ENCODE assay signal across 9 mouse cellular contexts in genomic region chr11:88293631-88294393, GRCm38 (mm10). TPM values are rescaled to one million over a fixed set of nuclear protein-coding genes. Genes with fewer than 3 reads are reported as not detected.
DNase-seq lines count a peak whose midpoint lies in the region; ATAC-seq and TF ChIP-seq lines count a peak whose summit lies in the region.
"Had no signal": no experiment of that assay in that cellular context is flagged by ENCODE, and none has a peak within 500 bp of the region (broad histone marks: within the 10 kb centered on the region; RNA-seq: fewer than 3 reads in every experiment).

Gene Ccdc182, plus strand, starts transcription at chr11:88294058.

- no peaks in the 10 kb centered on the region for H3K27me3 ChIP-seq in heart, embryonic 12.5 days (replicated peaks)
- peaks cover 52% of the 10 kb centered on the region for H3K27me3 ChIP-seq in embryonic facial prominence, embryonic 10.5 days (replicated peaks; ENCODE audit: low read depth, poor library complexity, severe bottlenecking)
- no peaks in the 10 kb centered on the region for H3K27me3 ChIP-seq in intestine, postnatal 0 days (replicated peaks; ENCODE audit: control insufficient read depth, insufficient read depth, low read length)
- H3K27me3 ChIP-seq in midbrain, embryonic 11.5 days (ENCODE audit: control insufficient read depth, insufficient read depth, low read length) = no peaks in the 10 kb centered on the region

- no peak within 1 kb of the TSS for H3K27ac ChIP-seq in heart, embryonic 12.5 days (ENCODE audit: poor library complexity, severe bottlenecking)
- H3K27ac ChIP-seq in embryonic facial prominence, embryonic 10.5 days (replicated peaks) = peak within 1 kb of the TSS; percentile 80
- H3K27ac ChIP-seq in intestine, postnatal 0 days (ENCODE audit: low read depth, low read length) = no peak within 1 kb of the TSS
- peak within 1 kb of the TSS; percentile 72 for H3K27ac ChIP-seq in midbrain, embryonic 11.5 days (ENCODE audit: low read depth, low read length)

- H3K4me3 ChIP-seq in heart, embryonic 12.5 days = peak within 1 kb of the TSS; percentile 10; the same call in 1 of the 2 replicates
- H3K4me3 ChIP-seq in embryonic facial prominence, embryonic 10.5 days = peak within 1 kb of the TSS; percentile 49
- H3K4me3 ChIP-seq in intestine, postnatal 0 days (ENCODE audit: low read depth, low read length) = no peak within 1 kb of the TSS
- H3K4me3 ChIP-seq in midbrain, embryonic 11.5 days (ENCODE audit: low read depth, low read length) = peak within 1 kb of the TSS; percentile 25

- no peak for DNase-seq in heart, adult 8-10 months (ENCODE audit: low spot score)
- peak; percentile 60 for DNase-seq in embryonic facial prominence, embryonic 10.5 days (ENCODE audit: low spot score)
- DNase-seq in midbrain, embryonic 11.5 days (ENCODE audit: low spot score, missing footprints) = no peak
- no peak for DNase-seq in right cerebral cortex, postnatal 14 days
- no peak for DNase-seq in left cerebral cortex, postnatal 4 days
- no peak for DNase-seq in urinary bladder, postnatal 25 days (ENCODE audit: low spot score)

- intact Hi-C loops in left cerebral cortex, postnatal 4 days (cut with DNase I) = loop anchor here (10.0 kb wide), 2 partner anchors 431 to 531 kb away; no protein-coding TSS in a partner anchor

- peak within 1 kb of the TSS; percentile 56 for H3K4me2 ChIP-seq in heart, embryonic 12.5 days
- no peak within 1 kb of the TSS for H3K4me2 ChIP-seq in intestine, postnatal 0 days (replicated peaks; ENCODE audit: low read depth)
- peak within 1 kb of the TSS; percentile 44 for H3K4me2 ChIP-seq in midbrain, embryonic 11.5 days

- peak within 1 kb of the TSS; percentile 14; the same call in 1 of the 2 replicates for H3K9ac ChIP-seq in heart, embryonic 12.5 days
- H3K9ac ChIP-seq in intestine, postnatal 0 days (ENCODE audit: low read depth, low read length) = no peak within 1 kb of the TSS
- peak within 1 kb of the TSS; percentile 54 for H3K9ac ChIP-seq in midbrain, embryonic 11.5 days (ENCODE audit: low read length)

- WGBS in heart, embryonic 12.5 days = 37% methylated on average over 20 of the region's 20 CpGs
- 26% methylated on average over 20 of the region's 20 CpGs for WGBS in embryonic facial prominence, embryonic 10.5 days
- WGBS in intestine, postnatal 0 days = 60% methylated on average over 20 of the region's 20 CpGs
- WGBS in midbrain, embryonic 11.5 days = 31% methylated on average over 20 of the region's 20 CpGs

- ATAC-seq in heart, embryonic 12.5 days (ENCODE audit: insufficient number of reproducible peaks, low FRiP score) = no peak
- no peak for ATAC-seq in intestine, postnatal 0 days
- peak; percentile 39; the same call in 1 of the 2 replicates for ATAC-seq in midbrain, embryonic 11.5 days (ENCODE audit: low FRiP score)

- H3K36me3 ChIP-seq in heart, embryonic 12.5 days = no peaks in the 10 kb centered on the region
- no peaks in the 10 kb centered on the region for H3K36me3 ChIP-seq in embryonic facial prominence, embryonic 10.5 days (replicated peaks)
- H3K36me3 ChIP-seq in intestine, postnatal 0 days (ENCODE audit: control insufficient read depth, insufficient read depth) = no peaks in the 10 kb centered on the region
- H3K36me3 ChIP-seq in midbrain, embryonic 11.5 days (ENCODE audit: control insufficient read depth, insufficient read depth, low read length) = no peaks in the 10 kb centered on the region

- TF ChIP-seq CTCF in intestine, postnatal 0 days (IDR thresholded peaks at IDR 0.05; ENCODE audit: low read depth) = peak; percentile 37

- peaks cover 38% of the 10 kb centered on the region for H3K4me1 ChIP-seq in heart, embryonic 12.5 days (replicated peaks)
- H3K4me1 ChIP-seq in embryonic facial prominence, embryonic 10.5 days = peaks cover 65% of the 10 kb centered on the region
- H3K4me1 ChIP-seq in intestine, postnatal 0 days (replicated peaks; ENCODE audit: control insufficient read depth, insufficient read depth, low read length) = no peaks in the 10 kb centered on the region
- peaks cover 25% of the 10 kb centered on the region for H3K4me1 ChIP-seq in midbrain, embryonic 11.5 days (ENCODE audit: control insufficient read depth, insufficient read depth, low read length)

- no peaks in the 10 kb centered on the region for H3K9me3 ChIP-seq in heart, embryonic 12.5 days (replicated peaks)
- no peaks in the 10 kb centered on the region for H3K9me3 ChIP-seq in embryonic facial prominence, embryonic 10.5 days
- no peaks in the 10 kb centered on the region for H3K9me3 ChIP-seq in intestine, postnatal 0 days (ENCODE audit: control insufficient read depth)
- no peaks in the 10 kb centered on the region for H3K9me3 ChIP-seq in midbrain, embryonic 11.5 days (ENCODE audit: control insufficient read depth, low read length)

RNA-seq across cellular contexts. Expression of gene Ccdc182, which starts in this region (rescaled TPM):
- 0.26 TPM in 1 of 2 replicates, not detected in the other for polyA plus RNA-seq in heart, embryonic 12.5 days (2016; fragmentation: Nextera tagmentation; extraction: Ambion mirVana)
- total RNA-seq in heart, adult 8-10 months (2022) = not detected
- 1.7 and 3.6 TPM in 2 replicates for polyA plus RNA-seq in embryonic facial prominence, embryonic 10.5 days (2016; fragmentation: Nextera tagmentation; extraction: Ambion mirVana)
- polyA plus RNA-seq in intestine, postnatal 0 days (2015; fragmentation: Nextera tagmentation; extraction: Ambion mirVana) = not detected in 2 replicates
- polyA plus RNA-seq in midbrain, embryonic 11.5 days (2014; fragmentation: Nextera tagmentation; extraction: Ambion mirVana) = 9.1 and 9.5 TPM in 2 replicates
- not detected for total RNA-seq in left cerebral cortex, postnatal 4 days (2021)
- polyA plus RNA-seq: C2C12 had no signal

Comparison
In these comparisons a context has a peak if more than half of its experiments do, and no peak if none do; other contexts are left out.
1. H3K27ac ChIP-seq: peak in embryonic facial prominence, embryonic 10.5 days (single experiment) and midbrain, embryonic 11.5 days (single experiment); none in heart, embryonic 12.5 days (single experiment) and intestine, postnatal 0 days (single experiment).